Mouse (Mus musculus) heart, embryonic 16.5 days (tissue): ENCODE measurements around the gene Ucn. TPM values are rescaled to one million over a fixed set of nuclear protein-coding genes. Genes with fewer than 3 reads are reported as not detected.

ENCODE experiments used
- ATAC-seq: fragments of 200-750 bp; cut with Nextera tagmentation; replicated peaks from 2 replicates; pipeline ENCODE4 v1.8.0; 2017; ENCODE audit warnings: moderate number of reproducible peaks; ENCODE audit not compliant: insufficient read depth, low FRiP score; ENCODE audit errors: extremely low read depth
- H3K27ac ChIP-seq: fragments of 300-500 bp; sonication (generic); 2 replicates; pipeline ENCODE4 v1.5.1; 2014; ENCODE audit warnings: mild to moderate bottlenecking, low read length, control low read depth, moderate library complexity
- H3K27me3 ChIP-seq: fragments of 300-500 bp; sonication (generic); 2 replicates; pipeline ENCODE4 v1.6.1; 2014; ENCODE audit warnings: low read length, mixed read lengths; ENCODE audit not compliant: control insufficient read depth, insufficient read depth
- H3K36me3 ChIP-seq: fragments of 300-500 bp; sonication (generic); 2 replicates; pipeline ENCODE4 v1.6.1; 2014; ENCODE audit not compliant: control insufficient read depth, insufficient read depth
- H3K4me1 ChIP-seq: fragments of 300-500 bp; sonication (generic); 2 replicates; pipeline ENCODE4 v1.6.1; 2014; ENCODE audit warnings: low read length, mixed read lengths; ENCODE audit not compliant: control insufficient read depth, insufficient read depth
- H3K4me2 ChIP-seq: fragments of 300-500 bp; sonication (generic); 2 replicates; pipeline ENCODE4 v1.6.1; 2014; ENCODE audit warnings: low read depth, mild to moderate bottlenecking, control low read depth, low read length
- H3K4me3 ChIP-seq: fragments of 300-500 bp; sonication (generic); 2 replicates; pipeline ENCODE4 v1.5.1; 2014; ENCODE audit warnings: mild to moderate bottlenecking, control low read depth, low read length
- H3K9ac ChIP-seq: fragments of 300-500 bp; sonication (generic); 2 replicates; pipeline ENCODE4 v1.6.1; 2014; ENCODE audit warnings: low read length, control low read depth
- H3K9me3 ChIP-seq: fragments of 300-500 bp; sonication (generic); replicated peaks from 2 replicates; pipeline ENCODE4 v1.6.1; 2016; ENCODE audit warnings: low read length; ENCODE audit not compliant: control insufficient read depth
- WGBS: fragments of 180-500 bp; shearing (Covaris S2); extraction: QIAGEN DNeasy Blood & Tissue Kit; methylation state at CpG from one replicate; pipeline ENCODE4 v1.1.7; 2014; 5-methylcytosine and 5-hydroxymethylcytosine counted together
- polyA plus RNA-seq: library from polyadenylated mRNA; unstranded; fragments of >200 nt; fragmentation: Nextera tagmentation; extraction: Ambion mirVana; gene quantifications from 2 replicates; pipeline ENCODE4 v1.2.1, GENCODE M21; 2015

Gene Ucn
- polyA plus RNA-seq, 1 experiment from 2014 or later, result not detected

GRCm38 (mm10) chr5:31154152-31154553 lies 15.5 kb upstream of the Ucn start, which contains the start of gene Mpv17:
Gene Mpv17 (minus strand): TSS chr5:31154251.
- Histone ChIP-seq H3K9me3 (no peaks in the 10 kb centered on the region), H3K27ac (peak within 1 kb of the TSS; percentile 66), H3K9ac (peak within 1 kb of the TSS; percentile 87), H3K4me2 (peak within 1 kb of the TSS; percentile 74), H3K36me3 (peaks cover 26% of the 10 kb centered on the region), H3K4me3 (peak within 1 kb of the TSS; percentile 78), H3K27me3 (no peaks in the 10 kb centered on the region), H3K4me1 (peaks cover 13% of the 10 kb centered on the region)
- peak; percentile 91 for ATAC-seq
- under 1% methylated on average over 19 of the region's 19 CpGs for WGBS

GRCm38 (mm10) chr5:31153516-31154151 lies 15.0 kb upstream of the Ucn start:
- peak; percentile 38 for ATAC-seq
- WGBS, result 27% methylated on average over 6 of the region's 6 CpGs
- H3K4me3 ChIP-seq, result peak overlapping the region; percentile 78
- peak overlapping the region; percentile 87 for H3K9ac ChIP-seq
- no peaks in the 10 kb centered on the region for H3K9me3 ChIP-seq
- peak overlapping the region; percentile 66 for H3K27ac ChIP-seq
- peaks cover 21% of the 10 kb centered on the region for H3K36me3 ChIP-seq
- H3K4me1 ChIP-seq, result peaks cover 13% of the 10 kb centered on the region
- H3K4me2 ChIP-seq, result peak overlapping the region; percentile 74
- no peaks in the 10 kb centered on the region for H3K27me3 ChIP-seq

GRCm38 (mm10) chr5:31151746-31152145 lies 13.1 kb upstream of the Ucn start:
- Histone ChIP-seq H3K9ac (no peak overlapping the region), H3K27me3 (no peaks in the 10 kb centered on the region), H3K9me3 (no peaks in the 10 kb centered on the region), H3K36me3 (peaks cover 3% of the 10 kb centered on the region), H3K4me2 (no peak overlapping the region), H3K27ac (no peak overlapping the region), H3K4me3 (no peak overlapping the region), H3K4me1 (peaks cover 13% of the 10 kb centered on the region)
- 0 out of 2 replicates have a peak, but pooled peaks have one; percentile 35 for ATAC-seq
- 72% methylated on average over 3 of the region's 3 CpGs for WGBS

GRCm38 (mm10) chr5:31149781-31150180 lies 11.2 kb upstream of the Ucn start:
- H3K4me1 ChIP-seq, result peaks cover 13% of the 10 kb centered on the region
- ATAC-seq, result no peak
- no peak overlapping the region for H3K4me3 ChIP-seq
- no peak overlapping the region for H3K27ac ChIP-seq
- peaks cover 11% of the 10 kb centered on the region for H3K36me3 ChIP-seq
- H3K27me3 ChIP-seq, result no peaks in the 10 kb centered on the region
- no peak overlapping the region for H3K4me2 ChIP-seq
- WGBS, result 66% methylated on average over 4 of the region's 4 CpGs
- no peaks in the 10 kb centered on the region for H3K9me3 ChIP-seq
- H3K9ac ChIP-seq, result no peak overlapping the region

- peak overlapping the region; percentile 58 for H3K4me2 ChIP-seq
- 9% methylated on average over 9 of the region's 9 CpGs for WGBS
Observed at GRCm38 (mm10) chr5:31138968-31139425, 368 bp upstream of the Ucn start.

GRCm38 (mm10) chr5:31137658-31138057 lies 971 bp downstream of the Ucn start:
- Histone ChIP-seq H3K36me3 (peaks cover 7% of the 10 kb centered on the region), H3K9ac (no peak overlapping the region), H3K4me2 (peak overlapping the region; percentile 58), H3K27ac (no peak overlapping the region), H3K4me3 (peak overlapping the region; percentile 31), H3K9me3 (no peaks in the 10 kb centered on the region), H3K4me1 (peaks cover 17% of the 10 kb centered on the region), H3K27me3 (peaks cover 47% of the 10 kb centered on the region)
- ATAC-seq, result no peak
- WGBS, result 4% methylated on average over 13 of the region's 13 CpGs

More at GRCm38 (mm10) chr5:31138968-31139425, 368 bp upstream of the Ucn start:
- H3K4me1 ChIP-seq, result peaks cover 17% of the 10 kb centered on the region
- no peak overlapping the region for H3K9ac ChIP-seq
- H3K9me3 ChIP-seq, result no peaks in the 10 kb centered on the region
- peaks cover 47% of the 10 kb centered on the region for H3K27me3 ChIP-seq
- 0 out of 2 replicates have a peak, but pooled peaks have one; percentile 14 for ATAC-seq
- H3K4me3 ChIP-seq, result peak overlapping the region; percentile 31
- H3K36me3 ChIP-seq, result peaks cover 10% of the 10 kb centered on the region
- no peak overlapping the region for H3K27ac ChIP-seq

GRCm38 (mm10) chr5:31136730-31137424 lies 1.8 kb downstream of the Ucn start:
- Histone ChIP-seq H3K9ac (no peak overlapping the region), H3K27me3 (peaks cover 48% of the 10 kb centered on the region), H3K4me2 (no peak overlapping the region), H3K27ac (no peak overlapping the region), H3K4me3 (no peak overlapping the region), H3K36me3 (peaks cover 6% of the 10 kb centered on the region), H3K9me3 (no peaks in the 10 kb centered on the region), H3K4me1 (peaks cover 17% of the 10 kb centered on the region)
- whole genome bisulfite sequencing, result 2% methylated on average over 33 of the region's 33 CpGs
- ATAC-seq, result no peak

- ATAC-seq, result no peak
- H3K36me3 ChIP-seq, result no peaks in the 10 kb centered on the region
- 40% methylated on average over 5 of the region's 5 CpGs for WGBS
- no peaks in the 10 kb centered on the region for H3K27me3 ChIP-seq
- no peaks in the 10 kb centered on the region for H3K9me3 ChIP-seq
- H3K4me3 ChIP-seq, result no peak overlapping the region
- H3K4me2 ChIP-seq, result no peak overlapping the region
- no peak overlapping the region for H3K27ac ChIP-seq
- H3K4me1 ChIP-seq, result no peaks in the 10 kb centered on the region
- H3K9ac ChIP-seq, result no peak overlapping the region
Observed at GRCm38 (mm10) chr5:31126050-31126449, 12.6 kb downstream of the Ucn start.

- no peak overlapping the region for H3K4me2 ChIP-seq
- 46% methylated on average over 2 of the region's 2 CpGs for WGBS
- H3K9me3 ChIP-seq, result no peaks in the 10 kb centered on the region
Observed at GRCm38 (mm10) chr5:31123481-31123880, 15.1 kb downstream of the Ucn start.

More at GRCm38 (mm10) chr5:31123481-31123880, 15.1 kb downstream of the Ucn start:
- H3K4me1 ChIP-seq, result no peaks in the 10 kb centered on the region
- no peak overlapping the region for H3K9ac ChIP-seq
- ATAC-seq, result no peak
- no peak overlapping the region for H3K4me3 ChIP-seq
- H3K36me3 ChIP-seq, result no peaks in the 10 kb centered on the region
- H3K27ac ChIP-seq, result no peak overlapping the region
- H3K27me3 ChIP-seq, result no peaks in the 10 kb centered on the region
